Mouse (Mus musculus): ENCODE data around the gene Thbd. TPM values are rescaled to one million over a fixed set of nuclear protein-coding genes. Genes with fewer than 3 reads are reported as not detected.
A peak's percentile ranks its signal among the peaks of the same experiment; 100 is the strongest.

Gene Thbd
- polyA plus RNA-seq (2016; fragmentation: Nextera tagmentation; extraction: Ambion mirVana) = 13.4 and 16.6 TPM in 2 replicates

GRCm38 (mm10) chr2:148407870-148408760, at the start of gene Thbd:
Thbd (minus strand) TSS chr2:148408188.
- peaks cover 29% of the 10 kb centered on the region for H3K4me1 ChIP-seq
- H3K9me3 ChIP-seq (replicated peaks) = no peaks in the 10 kb centered on the region
- peak within 1 kb of the TSS; percentile 20 for H3K9ac ChIP-seq
- WGBS = 2% methylated on average over 35 of the region's 35 CpGs
- no peaks in the 10 kb centered on the region for H3K36me3 ChIP-seq
- H3K27me3 ChIP-seq = peaks cover 46% of the 10 kb centered on the region
- H3K4me3 ChIP-seq = peak within 1 kb of the TSS; percentile 35
- peak within 1 kb of the TSS; percentile 63 for H3K4me2 ChIP-seq (replicated peaks)
- H3K27ac ChIP-seq = no peak within 1 kb of the TSS
- peak; percentile 66 for ATAC-seq (ENCODE audit: low FRiP score)

GRCm38 (mm10) chr2:148455341-148455740, 47.4 kb upstream of the Thbd start:
- Histone ChIP-seq H3K27me3 (no peaks in the 10 kb centered on the region), H3K9ac (no peak overlapping the region), H3K36me3 (no peaks in the 10 kb centered on the region), H3K4me2 (replicated peaks) (no peak overlapping the region), H3K4me3 (no peak overlapping the region), H3K9me3 (replicated peaks) (no peaks in the 10 kb centered on the region), H3K4me1 (no peaks in the 10 kb centered on the region), H3K27ac (no peak overlapping the region)
- ATAC-seq (ENCODE audit: low FRiP score) = no peak

- WGBS = 79% methylated on average over 4 of the region's 4 CpGs
- Histone ChIP-seq H3K4me2 (replicated peaks) (no peak overlapping the region), H3K27me3 (no peaks in the 10 kb centered on the region), H3K9me3 (replicated peaks) (no peaks in the 10 kb centered on the region), H3K27ac (no peak overlapping the region), H3K36me3 (no peaks in the 10 kb centered on the region), H3K4me1 (no peaks in the 10 kb centered on the region), H3K9ac (no peak overlapping the region), H3K4me3 (no peak overlapping the region)
- ATAC-seq (ENCODE audit: low FRiP score) = no peak
Observed at GRCm38 (mm10) chr2:148454014-148454542, 46.1 kb upstream of the Thbd start.

- no peaks in the 10 kb centered on the region for H3K9me3 ChIP-seq (replicated peaks)
- no peak for ATAC-seq (ENCODE audit: low FRiP score)
- H3K4me3 ChIP-seq = no peak overlapping the region
- WGBS = 90% methylated on average over 3 of the region's 3 CpGs
- no peak overlapping the region for H3K9ac ChIP-seq
- H3K4me2 ChIP-seq (replicated peaks) = no peak overlapping the region
- no peaks in the 10 kb centered on the region for H3K4me1 ChIP-seq
- H3K36me3 ChIP-seq = no peaks in the 10 kb centered on the region
- no peaks in the 10 kb centered on the region for H3K27me3 ChIP-seq
- no peak overlapping the region for H3K27ac ChIP-seq
Observed at GRCm38 (mm10) chr2:148453061-148453460, 45.1 kb upstream of the Thbd start.

GRCm38 (mm10) chr2:148451498-148451897, 43.5 kb upstream of the Thbd start:
- no peak overlapping the region for H3K9ac ChIP-seq
- no peaks in the 10 kb centered on the region for H3K36me3 ChIP-seq
- no peak overlapping the region for H3K4me2 ChIP-seq (replicated peaks)
- ATAC-seq (ENCODE audit: low FRiP score) = no peak
- WGBS = 83% methylated on average over 5 of the region's 5 CpGs
- H3K27me3 ChIP-seq = no peaks in the 10 kb centered on the region
- no peak overlapping the region for H3K27ac ChIP-seq
- no peak overlapping the region for H3K4me3 ChIP-seq
- no peaks in the 10 kb centered on the region for H3K4me1 ChIP-seq
- no peaks in the 10 kb centered on the region for H3K9me3 ChIP-seq (replicated peaks)

- H3K4me3 ChIP-seq = no peak overlapping the region
- H3K9me3 ChIP-seq (replicated peaks) = no peaks in the 10 kb centered on the region
- H3K4me2 ChIP-seq (replicated peaks) = no peak overlapping the region
- H3K27me3 ChIP-seq = no peaks in the 10 kb centered on the region
- H3K36me3 ChIP-seq = no peaks in the 10 kb centered on the region
- H3K9ac ChIP-seq = no peak overlapping the region
- H3K4me1 ChIP-seq = no peaks in the 10 kb centered on the region
- ATAC-seq (ENCODE audit: low FRiP score) = no peak
- 88% methylated on average over 5 of the region's 5 CpGs for WGBS
- no peak overlapping the region for H3K27ac ChIP-seq
Observed at GRCm38 (mm10) chr2:148450616-148451015, 42.6 kb upstream of the Thbd start.

- Histone ChIP-seq H3K4me2 (replicated peaks) (no peak overlapping the region), H3K9me3 (replicated peaks) (no peaks in the 10 kb centered on the region), H3K9ac (no peak overlapping the region), H3K4me1 (no peaks in the 10 kb centered on the region), H3K4me3 (no peak overlapping the region), H3K27me3 (no peaks in the 10 kb centered on the region), H3K36me3 (no peaks in the 10 kb centered on the region), H3K27ac (no peak overlapping the region)
- no peak for ATAC-seq (ENCODE audit: low FRiP score)
- 93% methylated on average over 1 of the region's 1 CpGs for WGBS
Observed at GRCm38 (mm10) chr2:148449659-148450058, 41.7 kb upstream of the Thbd start.

GRCm38 (mm10) chr2:148446446-148446845, 38.5 kb upstream of the Thbd start:
- H3K4me3 ChIP-seq = no peak overlapping the region
- no peak overlapping the region for H3K9ac ChIP-seq
- no peaks in the 10 kb centered on the region for H3K9me3 ChIP-seq (replicated peaks)
- 76% methylated on average over 3 of the region's 3 CpGs for WGBS
- H3K27me3 ChIP-seq = no peaks in the 10 kb centered on the region
- H3K27ac ChIP-seq = no peak overlapping the region
- 0 out of 2 replicates have a peak, but pooled peaks cover 3% of the 10 kb centered on the region for H3K4me1 ChIP-seq
- no peak overlapping the region for H3K4me2 ChIP-seq (replicated peaks)
- no peak for ATAC-seq (ENCODE audit: low FRiP score)
- H3K36me3 ChIP-seq = no peaks in the 10 kb centered on the region

GRCm38 (mm10) chr2:148445616-148446015, 37.6 kb upstream of the Thbd start:
- WGBS = 100% methylated on average over 1 of the region's 1 CpGs
- ATAC-seq (ENCODE audit: low FRiP score) = no peak
- no peak overlapping the region for H3K9ac ChIP-seq
- H3K9me3 ChIP-seq (replicated peaks) = no peaks in the 10 kb centered on the region
- H3K27ac ChIP-seq = no peak overlapping the region
- no peaks in the 10 kb centered on the region for H3K36me3 ChIP-seq
- no peaks in the 10 kb centered on the region for H3K27me3 ChIP-seq
- H3K4me1 ChIP-seq = 0 out of 2 replicates have a peak, but pooled peaks cover 3% of the 10 kb centered on the region
- H3K4me2 ChIP-seq (replicated peaks) = no peak overlapping the region
- no peak overlapping the region for H3K4me3 ChIP-seq

GRCm38 (mm10) chr2:148444472-148444871, 36.5 kb upstream of the Thbd start:
- no peaks in the 10 kb centered on the region for H3K27me3 ChIP-seq
- H3K27ac ChIP-seq = no peak overlapping the region
- no peak overlapping the region for H3K4me2 ChIP-seq (replicated peaks)
- ATAC-seq (ENCODE audit: low FRiP score) = no peak
- H3K4me3 ChIP-seq = no peak overlapping the region
- no peak overlapping the region for H3K9ac ChIP-seq
- H3K36me3 ChIP-seq = no peaks in the 10 kb centered on the region
- H3K4me1 ChIP-seq = 0 out of 2 replicates have a peak, but pooled peaks cover 3% of the 10 kb centered on the region
- H3K9me3 ChIP-seq (replicated peaks) = no peaks in the 10 kb centered on the region
- WGBS = 100% methylated on average over 1 of the region's 1 CpGs

- no peak within 1 kb of the TSS for H3K4me2 ChIP-seq (replicated peaks)
- no peaks in the 10 kb centered on the region for H3K9me3 ChIP-seq (replicated peaks)
- ATAC-seq (ENCODE audit: low FRiP score) = no peak
- no peaks in the 10 kb centered on the region for H3K27me3 ChIP-seq
- no peak within 1 kb of the TSS; the same call in 1 of the 2 replicates for H3K27ac ChIP-seq
- 56% methylated on average over 13 of the region's 13 CpGs for WGBS
- H3K4me1 ChIP-seq = 0 out of 2 replicates have a peak, but pooled peaks cover 3% of the 10 kb centered on the region
- no peak within 1 kb of the TSS for H3K9ac ChIP-seq
- no peaks in the 10 kb centered on the region for H3K36me3 ChIP-seq
- H3K4me3 ChIP-seq = no peak within 1 kb of the TSS
Observed at GRCm38 (mm10) chr2:148443249-148443958, 35.4 kb upstream of the Thbd start, which contains the start of gene Cd93. Cd93 (minus strand) TSS chr2:148443563.

GRCm38 (mm10) chr2:148442710-148443109, 34.7 kb upstream of the Thbd start:
- no peak for ATAC-seq (ENCODE audit: low FRiP score)
- Histone ChIP-seq H3K9ac (no peak overlapping the region), H3K27ac (no peak overlapping the region), H3K9me3 (replicated peaks) (no peaks in the 10 kb centered on the region), H3K4me1 (0 out of 2 replicates have a peak, but pooled peaks cover 3% of the 10 kb centered on the region), H3K27me3 (no peaks in the 10 kb centered on the region), H3K4me3 (no peak overlapping the region), H3K4me2 (replicated peaks) (no peak overlapping the region), H3K36me3 (no peaks in the 10 kb centered on the region)
- 84% methylated on average over 4 of the region's 4 CpGs for WGBS
